Mouse (Mus musculus) cortical plate, adult 2 months (tissue): ENCODE data around the gene Tube1.
A peak's percentile ranks its signal among the peaks of the same experiment; 100 is the strongest.

Experiments used
- CTCF ChIP-seq: fragments of 200-500 bp; IDR thresholded peaks from 2 replicates; pipeline ENCODE4 v1.5.1; 2011; ENCODE audit warnings: mild to moderate bottlenecking, control low read depth, low read length; ENCODE audit not compliant: insufficient read depth; ENCODE audit errors: extremely low read depth
- POLR2A ChIP-seq: fragments of 200-500 bp; IDR thresholded peaks from 2 replicates; pipeline ENCODE4 v1.6.1; 2011; ENCODE audit warnings: mild to moderate bottlenecking, low read length, control low read depth; ENCODE audit not compliant: insufficient read depth; ENCODE audit errors: extremely low read depth

DNA sequence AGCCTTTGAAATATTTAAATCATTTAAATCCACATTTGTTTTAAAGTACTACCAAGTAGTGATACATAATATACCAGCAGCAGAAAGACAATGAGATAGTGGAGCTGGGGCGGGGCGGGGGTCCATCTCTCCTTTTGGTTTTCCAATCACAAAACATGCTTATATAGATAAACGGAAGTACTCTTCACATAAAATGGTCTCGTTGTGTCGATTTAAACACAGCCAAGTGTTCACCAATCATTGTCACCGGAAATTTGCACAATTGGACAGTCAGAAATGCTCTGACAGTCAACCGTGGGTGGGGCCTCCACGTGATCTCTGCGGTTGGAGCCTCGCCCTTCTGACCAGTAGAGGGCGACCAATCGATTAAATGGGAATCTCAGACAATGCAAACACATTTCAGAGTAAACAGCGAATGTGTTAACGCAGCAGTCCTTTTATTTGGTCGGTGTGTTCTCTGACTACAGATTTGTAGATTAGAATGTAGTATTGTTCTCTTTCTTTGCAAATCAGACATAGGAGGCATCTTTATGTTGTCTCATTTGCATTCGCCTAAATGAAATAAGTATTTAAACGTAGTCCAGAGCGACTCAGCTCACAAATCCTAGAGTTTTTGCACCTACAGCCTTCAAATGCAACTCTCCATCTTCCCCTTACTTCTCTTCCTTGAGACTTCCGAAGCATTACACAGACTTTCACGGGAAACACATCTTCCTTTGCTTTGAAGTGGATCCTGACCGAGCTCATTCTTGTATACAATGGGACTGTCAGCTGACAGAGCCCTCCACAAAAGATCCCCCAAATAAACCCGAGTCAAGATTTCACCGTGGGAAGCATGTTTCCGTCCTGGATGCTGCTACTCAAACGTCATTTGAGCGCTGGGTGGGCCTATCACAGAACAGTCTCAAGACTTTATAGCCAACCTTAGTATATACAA lies 38.1 kb downstream of the Tube1 start:
- peak; percentile 66 for TF ChIP-seq CTCF
- TF ChIP-seq POLR2A: 0 out of 2 replicates have a peak, but pooled peaks have one; percentile 5
